Mouse (Mus musculus): ENCODE results near the gene Mllt11. TPM values are rescaled to one million over a fixed set of nuclear protein-coding genes. Genes with fewer than 3 reads are reported as not detected.

Mllt11 gene
- polyA plus RNA-seq, 1 experiment from 2014 or later: 17.1 TPM

- Histone ChIP-seq H3K4me3 (no peak overlapping the region), H3K27ac (no peak overlapping the region), H3K27me3 (peaks cover 27% of the 10 kb centered on the region), H3K4me1 (peaks cover 21% of the 10 kb centered on the region), H3K36me3 (peaks cover 24% of the 10 kb centered on the region), H3K4me2 (replicated peaks) (no peak overlapping the region), H3K9ac (no peak overlapping the region), H3K9me3 (no peaks in the 10 kb centered on the region)
- no peak for ATAC-seq (ENCODE audit: low FRiP score, low read depth)
- WGBS: 75% methylated on average over 3 of the region's 3 CpGs
These were observed 55.5 kb downstream of the Mllt11 start for GRCm38 (mm10) chr3:95176500-95176899.

- no peak overlapping the region for H3K9ac ChIP-seq
- H3K4me2 ChIP-seq (replicated peaks): peak overlapping the region; percentile 55
- H3K9me3 ChIP-seq: no peaks in the 10 kb centered on the region
- peaks cover 51% of the 10 kb centered on the region for H3K27me3 ChIP-seq
- H3K36me3 ChIP-seq: peaks cover 48% of the 10 kb centered on the region
- peak overlapping the region; percentile 5; the same call in 1 of the 2 replicates for H3K4me3 ChIP-seq
- peaks cover 21% of the 10 kb centered on the region for H3K4me1 ChIP-seq
- ATAC-seq (ENCODE audit: low FRiP score, low read depth): peak; percentile 55
- no peak overlapping the region for H3K27ac ChIP-seq
- WGBS: 7% methylated on average over 16 of the region's 16 CpGs
These were observed 57.9 kb downstream of the Mllt11 start for GRCm38 (mm10) chr3:95174011-95174592.

- ATAC-seq (ENCODE audit: low FRiP score, low read depth): no peak
These were observed 58.6 kb downstream of the Mllt11 start for GRCm38 (mm10) chr3:95173256-95173949.

GRCm38 (mm10) chr3:95172526-95173255 lies 59.3 kb downstream of the Mllt11 start:
- Histone ChIP-seq H3K9ac (peak overlapping the region; percentile 61; the same call in 1 of the 2 replicates), H3K36me3 (peaks cover 62% of the 10 kb centered on the region)
- ATAC-seq (ENCODE audit: low FRiP score, low read depth): no peak

More at GRCm38 (mm10) chr3:95173256-95173949, 58.6 kb downstream of the Mllt11 start:
- 10% methylated on average over 57 of the region's 58 CpGs for WGBS
- Histone ChIP-seq H3K4me2 (replicated peaks) (peak overlapping the region; percentile 55), H3K4me1 (peaks cover 21% of the 10 kb centered on the region), H3K9ac (peak overlapping the region; percentile 61), H3K36me3 (peaks cover 55% of the 10 kb centered on the region), H3K9me3 (no peaks in the 10 kb centered on the region), H3K27ac (no peak overlapping the region), H3K4me3 (peak overlapping the region; percentile 33), H3K27me3 (peaks cover 53% of the 10 kb centered on the region)

GRCm38 (mm10) chr3:95171105-95171504 lies 60.9 kb downstream of the Mllt11 start:
- H3K27me3 ChIP-seq: peaks cover 53% of the 10 kb centered on the region
- WGBS: 75% methylated on average over 6 of the region's 6 CpGs

More at GRCm38 (mm10) chr3:95172526-95173255, 59.3 kb downstream of the Mllt11 start:
- no peak overlapping the region for H3K27ac ChIP-seq
- 24% methylated on average over 71 of the region's 84 CpGs for WGBS
- H3K4me2 ChIP-seq (replicated peaks): peak overlapping the region; percentile 55; the same call in 1 of the 2 replicates
- H3K9me3 ChIP-seq: no peaks in the 10 kb centered on the region
- peaks cover 21% of the 10 kb centered on the region for H3K4me1 ChIP-seq
- H3K4me3 ChIP-seq: peak overlapping the region; percentile 33
- H3K27me3 ChIP-seq: peaks cover 53% of the 10 kb centered on the region

GRCm38 (mm10) chr3:95169996-95170395 lies 62.0 kb downstream of the Mllt11 start:
- H3K27me3 ChIP-seq: peaks cover 53% of the 10 kb centered on the region
- H3K9me3 ChIP-seq: no peaks in the 10 kb centered on the region
- peaks cover 87% of the 10 kb centered on the region for H3K36me3 ChIP-seq
- no peak overlapping the region for H3K4me3 ChIP-seq
- no peak overlapping the region for H3K4me2 ChIP-seq (replicated peaks)
- H3K4me1 ChIP-seq: peaks cover 21% of the 10 kb centered on the region
- no peak overlapping the region for H3K27ac ChIP-seq
- no peak overlapping the region for H3K9ac ChIP-seq
- 89% methylated on average over 10 of the region's 10 CpGs for WGBS
- ATAC-seq (ENCODE audit: low FRiP score, low read depth): no peak

More at GRCm38 (mm10) chr3:95171105-95171504, 60.9 kb downstream of the Mllt11 start:
- Histone ChIP-seq H3K27ac (no peak overlapping the region), H3K9me3 (no peaks in the 10 kb centered on the region), H3K9ac (no peak overlapping the region), H3K4me3 (no peak overlapping the region), H3K4me2 (replicated peaks) (no peak overlapping the region), H3K4me1 (peaks cover 21% of the 10 kb centered on the region), H3K36me3 (peaks cover 78% of the 10 kb centered on the region)
- no peak for ATAC-seq (ENCODE audit: low FRiP score, low read depth)

Other genes starting within 250 kb of the Mllt11 start
- gene Zfp687, start 216.7 kb downstream of the Mllt11 start, polyA plus RNA-seq (2015; fragmentation: Nextera tagmentation; extraction: Ambion mirVana): 23.5 and 24.4 TPM in 2 replicates
- gene Psmd4, start 189.6 kb downstream of the Mllt11 start, polyA plus RNA-seq (2015; fragmentation: Nextera tagmentation; extraction: Ambion mirVana): 282 and 310 TPM in 2 replicates
- 26.5 and 28.4 TPM in 2 replicates for gene Pip5k1a, start 125.2 kb downstream of the Mllt11 start, polyA plus RNA-seq (2015; fragmentation: Nextera tagmentation; extraction: Ambion mirVana)
- gene Vps72, start 121.1 kb downstream of the Mllt11 start, polyA plus RNA-seq (2015; fragmentation: Nextera tagmentation; extraction: Ambion mirVana): 216 and 217 TPM in 2 replicates
- 1.9 and 2.5 TPM in 2 replicates for gene Tmod4, start 107.7 kb downstream of the Mllt11 start, polyA plus RNA-seq (2015; fragmentation: Nextera tagmentation; extraction: Ambion mirVana)
- 82.4 and 84.4 TPM in 2 replicates for gene Scnm1, start 98.2 kb downstream of the Mllt11 start, polyA plus RNA-seq (2015; fragmentation: Nextera tagmentation; extraction: Ambion mirVana)
- 19.1 and 19.6 TPM in 2 replicates for gene Lysmd1, start 98.1 kb downstream of the Mllt11 start, polyA plus RNA-seq (2015; fragmentation: Nextera tagmentation; extraction: Ambion mirVana)
- gene Tnfaip8l2, start 89.8 kb downstream of the Mllt11 start, polyA plus RNA-seq (2015; fragmentation: Nextera tagmentation; extraction: Ambion mirVana): 2.6 and 3.1 TPM in 2 replicates
- gene Sema6c, start 71.7 kb downstream of the Mllt11 start, polyA plus RNA-seq (2015; fragmentation: Nextera tagmentation; extraction: Ambion mirVana): 11.1 and 11.7 TPM in 2 replicates
- gene Gabpb2, start 14.3 kb downstream of the Mllt11 start, polyA plus RNA-seq (2015; fragmentation: Nextera tagmentation; extraction: Ambion mirVana): 11.5 and 12.5 TPM in 2 replicates
- 77.1 and 82.7 TPM in 2 replicates for gene Cdc42se1, start 3.4 kb downstream of the Mllt11 start, polyA plus RNA-seq (2015; fragmentation: Nextera tagmentation; extraction: Ambion mirVana)
- 0.73 and 0.88 TPM in 2 replicates for gene Gm128, start 9.4 kb upstream of the Mllt11 start, polyA plus RNA-seq (2015; fragmentation: Nextera tagmentation; extraction: Ambion mirVana)
- 2.2 and 2.5 TPM in 2 replicates for gene Bnipl, start 19.0 kb upstream of the Mllt11 start, polyA plus RNA-seq (2015; fragmentation: Nextera tagmentation; extraction: Ambion mirVana)
- gene Mindy1, start 49.2 kb upstream of the Mllt11 start, polyA plus RNA-seq (2015; fragmentation: Nextera tagmentation; extraction: Ambion mirVana): 38.1 and 41.2 TPM in 2 replicates
- gene Prune1, start 49.9 kb upstream of the Mllt11 start, polyA plus RNA-seq (2015; fragmentation: Nextera tagmentation; extraction: Ambion mirVana): 24.2 and 26.9 TPM in 2 replicates
- gene Anxa9, start 75.0 kb upstream of the Mllt11 start, polyA plus RNA-seq (2015; fragmentation: Nextera tagmentation; extraction: Ambion mirVana): 2.0 and 2.5 TPM in 2 replicates
- gene Cers2, start 82.6 kb upstream of the Mllt11 start, polyA plus RNA-seq (2015; fragmentation: Nextera tagmentation; extraction: Ambion mirVana): 181 and 184 TPM in 2 replicates
- 47.2 and 53.0 TPM in 2 replicates for gene Setdb1, start 125.0 kb upstream of the Mllt11 start, polyA plus RNA-seq (2015; fragmentation: Nextera tagmentation; extraction: Ambion mirVana)
- 0.28 TPM in 1 of 2 replicates, not detected in the other for gene 4930558C23Rik, start 170.7 kb upstream of the Mllt11 start, polyA plus RNA-seq (2015; fragmentation: Nextera tagmentation; extraction: Ambion mirVana)
- 53.5 and 56.1 TPM in 2 replicates for gene Arnt, start 202.2 kb upstream of the Mllt11 start, polyA plus RNA-seq (2015; fragmentation: Nextera tagmentation; extraction: Ambion mirVana)

Data from limb, embryonic 13.5 days (tissue).